Mouse (Mus musculus) CD4-positive, CD25-positive, alpha-beta regulatory T cell, adult 4 months (primary cell): ENCODE measurements around the gene Cep57l1. TPM values are rescaled to one million over a fixed set of nuclear protein-coding genes. Genes with fewer than 3 reads are reported as not detected.
"Not testable (repeated sequence)": the region's sequence is repeated elsewhere in the genome, so short reads cannot be mapped to it uniquely, and the experiment has no call there.

Source experiments
- ATAC-seq: one replicate; pipeline ENCODE4 v1.8.0; 2017
- polyA plus RNA-seq, 2 experiments: library from polyadenylated mRNA; unstranded; fragments of 100-300 nt; shearing (Covaris generic); gene quantifications; one replicate each; pipeline ENCODE4 v1.2.1; 2017

The Cep57l1 gene
- 10 to 100 TPM; 22.2 to 27.1 TPM for polyA plus RNA-seq

DNA sequence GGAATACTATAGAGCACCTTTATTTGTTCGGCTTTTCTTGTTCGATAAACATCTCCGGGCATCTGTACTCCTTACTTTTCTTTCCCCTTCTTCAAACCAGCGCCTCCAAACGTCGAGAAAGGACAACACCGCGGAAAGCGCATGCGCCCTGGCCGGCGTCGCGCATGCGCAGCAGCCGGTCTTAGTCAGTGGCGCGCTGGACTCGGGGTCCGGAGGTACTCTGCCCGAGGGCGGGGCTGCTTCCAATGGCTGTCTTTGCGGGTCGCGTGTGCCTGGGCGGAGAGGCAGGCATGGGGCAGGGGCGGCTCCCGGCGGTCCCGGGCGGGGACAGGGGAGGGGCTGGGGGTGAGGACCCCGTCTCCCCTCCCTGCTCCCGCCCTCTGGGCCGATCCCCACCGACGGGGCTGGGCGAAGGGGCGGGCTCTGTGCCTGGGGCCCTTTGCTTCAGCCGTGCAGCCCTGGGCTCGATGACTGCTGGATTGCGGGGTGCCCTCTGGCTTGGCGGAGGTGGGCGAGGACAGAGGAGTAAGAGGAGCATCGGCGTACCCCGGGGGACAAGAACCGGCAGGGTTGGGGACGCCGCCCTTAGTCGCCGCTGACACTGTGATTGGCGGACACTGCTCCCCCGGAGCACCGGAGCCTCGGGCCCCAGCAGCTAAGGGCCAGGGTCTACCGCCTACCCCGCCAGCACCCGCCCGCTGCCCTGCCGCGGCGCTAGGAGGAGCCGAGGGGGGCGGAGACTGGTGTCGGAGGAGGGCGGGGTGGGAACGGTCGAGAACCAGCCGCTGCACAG, at the start of gene Cep57l1, which contains the start of gene Sesn1:
Gene Cep57l1, minus strand, starts transcription at position 101 of the 793 bp plus-strand sequence.
Gene Sesn1, plus strand, starts transcription at position 165 of the 793 bp plus-strand sequence.
- peak; percentile 71 for ATAC-seq

DNA sequence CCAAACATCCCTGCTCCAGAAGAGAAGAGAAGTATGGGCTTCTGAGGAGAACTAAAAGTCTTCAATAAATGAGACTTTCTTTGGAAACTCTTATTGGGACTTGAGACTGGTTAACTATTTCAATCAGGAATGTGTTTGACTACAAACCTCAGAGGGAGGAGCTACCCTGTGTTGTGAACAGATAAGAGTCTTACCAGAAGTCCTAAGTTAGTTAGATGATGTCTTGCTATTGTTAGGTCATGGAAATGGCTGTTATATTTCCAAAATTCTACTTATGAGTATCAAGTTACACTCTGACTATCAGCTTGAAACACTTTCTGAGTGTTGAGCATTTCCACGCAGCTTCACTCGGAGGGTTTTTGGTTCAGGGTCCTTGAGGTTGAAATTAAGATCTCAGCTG, 39.0 kb upstream of the Cep57l1 start:
- ATAC-seq, result no peak

DNA sequence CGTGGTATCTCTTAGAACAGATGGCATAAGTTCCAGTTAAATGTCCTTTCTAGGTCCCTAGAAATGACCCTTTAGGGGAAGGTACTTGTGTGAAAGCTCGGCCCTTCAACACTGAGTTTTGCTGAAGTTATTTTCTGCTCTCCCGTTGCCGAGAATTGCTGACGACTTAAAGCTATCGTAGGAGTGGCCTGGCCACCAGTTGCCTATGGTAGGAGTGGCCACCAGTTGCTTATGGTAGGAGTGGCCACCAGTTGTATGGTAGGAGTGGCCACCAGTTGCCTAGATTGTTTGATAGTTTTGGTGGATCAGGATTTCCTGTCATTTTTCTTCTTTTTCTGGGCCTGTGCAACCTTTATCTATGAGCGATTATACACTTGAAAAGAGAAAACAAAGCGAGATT, 38.1 kb upstream of the Cep57l1 start:
- ATAC-seq, result no peak

DNA sequence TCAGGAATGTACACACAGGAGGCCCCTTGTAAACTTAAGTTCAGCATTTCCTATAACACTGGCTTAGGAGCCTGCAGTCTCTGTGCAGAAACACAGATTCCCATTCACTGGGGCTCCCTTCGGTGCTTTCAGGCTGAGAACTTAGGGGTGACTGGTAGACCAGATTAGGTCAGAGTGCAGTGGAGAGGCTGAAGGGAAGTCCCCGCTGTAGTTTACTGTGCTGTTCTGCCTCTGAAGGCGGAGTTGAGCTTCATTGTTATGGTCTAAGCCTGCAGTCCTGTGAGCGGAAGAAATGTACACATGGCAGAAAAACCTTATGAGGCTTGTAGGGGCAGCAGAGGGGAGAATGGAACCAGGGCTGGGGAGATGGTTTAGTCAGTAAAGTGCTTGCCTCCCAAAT, 29.2 kb upstream of the Cep57l1 start:
- peak; percentile 98 for ATAC-seq

DNA sequence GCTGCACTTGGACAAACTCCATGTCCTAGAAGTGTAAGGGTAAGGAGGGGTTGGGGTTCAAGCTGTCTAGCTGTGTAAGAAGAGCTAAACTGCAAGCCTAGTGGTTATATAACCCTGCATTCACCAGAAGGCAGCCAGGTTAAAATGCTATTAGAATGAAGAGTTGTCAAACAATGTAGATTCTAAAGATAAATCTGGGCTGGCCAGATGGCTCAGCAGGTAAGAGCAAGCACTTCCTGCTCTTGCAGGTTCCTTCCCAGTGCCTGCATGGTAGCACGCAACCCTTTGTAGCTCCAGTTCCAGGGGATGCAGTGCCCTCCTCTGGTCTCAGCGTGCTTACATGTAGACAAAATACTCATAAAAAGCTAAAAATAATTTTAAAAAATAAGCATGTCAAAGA, 24.5 kb upstream of the Cep57l1 start:
- peak; percentile 8 for ATAC-seq

DNA sequence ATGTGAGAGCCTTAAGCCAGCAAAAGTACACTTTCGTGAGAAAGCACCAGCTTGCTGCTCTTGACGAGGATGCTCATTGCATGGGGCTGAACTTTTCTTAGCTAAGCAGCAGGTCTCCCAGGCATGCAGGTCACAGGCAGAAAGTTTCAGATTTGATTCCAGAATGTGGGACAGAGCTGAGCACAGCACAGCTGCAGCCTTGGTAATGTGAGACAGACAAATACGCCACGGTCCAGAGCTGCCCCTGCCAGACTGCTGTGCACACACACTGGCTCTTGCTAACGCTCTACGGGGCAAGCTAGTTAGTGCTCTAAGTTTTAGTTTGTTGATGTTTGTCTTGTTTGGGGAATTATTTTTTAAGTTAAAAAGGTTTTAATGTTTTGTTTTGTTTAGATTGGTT, 22.5 kb upstream of the Cep57l1 start:
- ATAC-seq, result no peak

DNA sequence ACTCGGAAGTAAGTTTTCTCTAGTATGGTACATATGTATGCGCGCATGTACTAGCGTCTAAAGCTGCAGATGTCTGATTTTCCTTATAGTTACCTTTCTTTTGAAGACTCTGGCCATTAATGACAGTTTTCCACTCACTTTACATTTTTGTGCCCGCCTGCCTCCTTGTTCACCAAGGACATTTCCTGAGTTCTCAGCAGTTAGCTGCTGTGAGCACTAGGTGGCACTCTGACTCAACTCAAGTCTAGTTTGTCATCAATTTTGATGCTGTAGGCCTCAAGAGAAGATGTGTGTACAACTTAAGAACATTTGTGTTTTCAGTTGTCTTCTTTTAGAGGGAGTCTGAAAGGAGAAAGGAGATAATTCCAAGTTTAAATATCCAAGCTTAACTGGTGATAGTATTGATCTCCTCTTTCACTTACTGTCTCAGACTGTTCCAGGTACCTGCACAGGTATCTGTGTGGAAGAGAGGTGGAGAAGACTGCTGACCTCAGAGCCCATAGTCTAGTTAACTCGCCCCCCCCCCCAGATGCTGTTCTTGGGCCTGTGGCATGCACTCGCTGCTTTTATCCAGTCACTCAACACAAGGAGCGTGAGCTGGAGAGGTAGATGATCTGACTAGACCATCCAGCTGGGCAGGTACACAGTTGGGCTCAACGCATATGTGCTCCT, 21.3 kb upstream of the Cep57l1 start:
- peak; percentile 92 for ATAC-seq

DNA sequence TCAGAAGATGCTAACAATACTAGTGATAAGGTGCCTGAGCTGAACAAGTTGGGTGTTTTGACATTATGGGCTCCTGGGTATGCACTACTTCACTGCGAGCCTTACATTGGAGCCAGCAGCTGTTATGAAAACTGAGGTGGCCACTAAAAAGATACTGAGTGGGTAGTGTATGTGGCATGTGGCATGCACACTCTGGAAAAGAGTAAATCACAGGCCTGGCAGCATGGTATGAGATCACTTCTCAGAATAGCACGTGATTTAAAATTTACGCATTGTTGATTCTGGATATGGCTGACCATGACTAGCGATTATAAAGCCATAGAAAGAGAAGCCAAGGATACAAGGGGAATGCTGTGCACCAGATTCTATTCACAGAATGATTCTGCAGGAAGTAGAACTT, 20.8 kb upstream of the Cep57l1 start:
- ATAC-seq, result no peak

DNA sequence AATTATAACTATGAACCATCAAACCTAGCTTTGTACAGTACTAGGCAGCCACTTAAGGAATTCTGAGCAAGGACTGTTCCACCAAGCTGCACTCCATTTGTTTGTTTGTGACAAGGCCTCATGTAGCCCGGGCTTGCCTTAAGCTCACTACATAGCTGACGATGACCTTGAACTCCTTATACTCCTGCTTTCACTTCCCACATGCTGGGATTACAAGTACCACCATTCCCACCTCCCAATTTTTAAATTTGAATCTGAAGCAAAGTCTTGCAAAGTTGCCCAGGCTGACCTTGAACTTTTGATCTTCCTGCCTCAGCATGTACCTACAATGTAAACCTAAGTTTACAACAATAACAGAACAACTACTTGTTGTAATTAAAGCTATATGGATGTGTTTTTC, 20.3 kb upstream of the Cep57l1 start:
- ATAC-seq, result no peak

DNA sequence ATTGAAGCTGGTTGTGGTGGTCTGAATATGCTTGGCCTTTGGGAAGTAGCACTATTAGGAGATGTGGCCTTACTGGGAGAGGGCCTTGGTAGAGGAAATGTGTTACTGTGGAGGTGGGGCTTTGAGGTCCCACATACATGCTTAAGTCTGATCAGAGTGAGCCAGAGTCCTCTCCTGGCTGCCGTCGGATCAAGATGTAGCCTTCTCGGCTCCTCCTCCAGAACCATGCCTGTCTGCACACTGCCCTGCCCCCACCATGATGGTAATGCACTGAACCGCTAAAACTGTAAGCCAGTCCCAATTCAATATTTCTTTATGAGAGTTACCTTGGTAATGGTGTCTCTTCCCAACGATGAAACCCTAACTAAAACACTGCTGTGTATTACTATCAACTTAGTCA, 19.5 kb upstream of the Cep57l1 start:
- no peak for ATAC-seq

DNA sequence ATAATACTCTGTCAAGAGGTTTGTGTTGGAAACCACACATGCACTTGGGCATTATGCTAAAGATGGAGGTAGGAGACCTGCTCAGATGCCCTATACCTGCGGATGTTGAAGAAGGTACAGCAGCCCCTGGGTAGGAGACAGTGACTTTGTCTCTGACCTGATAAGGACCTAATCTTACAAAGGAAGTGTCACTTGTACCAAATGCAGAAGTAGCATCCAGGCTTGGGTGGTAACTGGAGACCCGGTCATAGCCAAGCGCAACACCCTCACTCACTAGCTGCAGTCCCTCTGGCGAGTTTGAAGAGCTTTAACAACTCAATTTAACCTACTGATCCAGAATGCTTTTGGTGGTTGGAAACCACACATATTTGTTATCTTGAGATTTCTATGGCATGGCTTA, 18.1 kb upstream of the Cep57l1 start:
- ATAC-seq, result no peak

DNA sequence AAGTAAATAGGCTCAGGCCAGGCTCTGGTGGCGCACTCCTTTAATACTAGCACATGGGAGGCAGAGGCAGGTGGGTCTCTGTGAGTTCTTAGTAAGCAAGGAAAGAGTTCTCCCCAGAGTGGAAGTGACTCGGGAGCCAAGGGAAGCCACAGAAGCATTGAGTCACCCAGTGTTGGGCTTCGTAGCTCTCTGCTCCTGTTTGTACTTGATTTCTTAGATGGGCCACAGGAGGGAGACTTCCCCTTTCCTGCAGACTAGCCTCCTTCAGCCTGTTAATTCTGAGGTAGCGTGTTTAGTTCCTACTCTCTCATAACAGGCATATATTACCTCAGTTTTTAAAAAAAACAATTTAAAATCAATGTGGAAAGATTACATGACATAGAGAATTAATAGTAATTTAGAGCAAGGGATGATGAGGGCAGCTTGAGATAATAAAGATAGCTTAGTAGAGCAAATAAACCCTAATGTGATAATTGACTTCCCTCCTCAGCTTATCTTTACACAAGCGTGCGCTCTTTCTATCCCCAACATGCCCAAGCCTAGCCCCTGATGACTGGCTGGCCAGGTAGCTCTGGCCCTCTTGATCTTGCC, 16.9 kb upstream of the Cep57l1 start:
- no peak for ATAC-seq

DNA sequence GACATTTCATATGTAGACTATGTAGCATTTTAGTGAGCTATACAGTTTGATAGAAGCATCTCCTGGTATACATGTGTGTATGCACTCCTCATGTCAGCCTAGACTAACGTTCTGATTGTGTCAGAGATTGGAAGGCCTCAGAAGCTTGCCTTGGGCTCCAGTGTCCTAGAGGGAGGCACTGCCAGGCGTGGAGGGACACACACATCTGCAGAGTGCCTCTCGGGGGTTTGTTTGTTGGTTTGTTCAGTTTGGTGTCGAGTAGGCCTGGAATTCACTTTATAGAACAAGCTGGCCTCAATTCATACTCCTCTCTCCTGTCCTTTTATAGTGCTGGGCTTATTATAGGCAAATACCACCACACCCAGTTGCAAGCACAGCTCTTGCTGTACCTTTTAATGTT, 16.3 kb upstream of the Cep57l1 start:
- no peak for ATAC-seq

DNA sequence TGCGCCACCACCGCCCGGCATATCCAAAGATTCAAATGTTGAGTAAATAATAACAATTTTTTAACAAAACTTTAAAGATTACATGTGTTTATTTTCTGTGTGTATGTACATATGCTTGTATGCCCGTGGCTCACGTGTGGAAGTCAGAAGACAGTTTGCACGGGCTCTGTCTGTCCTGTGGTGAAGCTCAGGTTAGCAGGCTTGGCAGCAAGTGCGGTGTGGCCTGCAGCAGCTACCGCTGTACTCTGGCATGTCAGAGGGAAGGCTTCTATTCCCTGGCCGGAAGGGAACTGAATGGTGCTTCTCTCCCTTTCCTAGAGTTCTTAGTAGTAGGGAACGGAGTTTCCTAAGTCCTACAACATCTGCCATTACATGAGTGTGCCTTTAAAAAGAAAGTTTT, 15.4 kb upstream of the Cep57l1 start:
- ATAC-seq, result no peak

DNA sequence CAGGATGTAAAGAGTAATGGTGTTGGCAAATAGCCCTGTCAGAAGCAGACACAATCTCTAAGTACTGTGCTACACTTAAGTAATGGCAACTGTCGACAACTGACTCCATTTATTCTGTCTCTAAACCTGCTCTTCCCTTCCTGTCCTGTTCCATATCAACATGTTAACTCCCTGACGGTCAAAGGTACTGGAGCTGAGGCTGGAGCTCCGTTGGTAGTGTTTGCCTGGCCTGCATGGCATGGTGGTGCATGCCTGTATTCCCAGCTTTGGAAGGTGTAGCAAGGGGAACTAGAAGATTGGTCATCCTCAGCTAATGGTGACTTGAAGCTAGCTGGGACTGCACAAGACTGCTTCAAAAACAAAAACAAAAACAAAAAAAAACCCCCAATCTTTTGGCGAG, 14.2 kb upstream of the Cep57l1 start:
- no peak for ATAC-seq

DNA sequence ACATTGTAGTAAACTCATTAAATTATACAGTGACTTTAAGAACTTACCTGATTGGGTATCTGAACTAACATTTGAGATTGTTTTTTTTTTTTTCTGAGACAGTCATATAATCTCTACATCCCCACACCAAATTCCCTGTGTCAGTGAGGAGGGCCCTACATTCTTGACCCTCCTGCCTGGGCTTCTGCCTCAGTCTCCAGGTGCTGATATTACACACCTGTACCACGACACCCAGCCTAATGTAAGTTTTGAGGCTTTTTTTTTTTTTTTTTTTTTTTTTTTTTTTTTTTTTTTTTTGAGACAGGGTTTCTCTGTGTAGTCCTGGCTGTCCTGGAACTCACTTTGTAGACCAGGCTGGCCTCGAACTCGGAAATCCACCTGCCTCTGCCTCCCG, 13.6 kb upstream of the Cep57l1 start:
- ATAC-seq, result not testable (repeated sequence)

DNA sequence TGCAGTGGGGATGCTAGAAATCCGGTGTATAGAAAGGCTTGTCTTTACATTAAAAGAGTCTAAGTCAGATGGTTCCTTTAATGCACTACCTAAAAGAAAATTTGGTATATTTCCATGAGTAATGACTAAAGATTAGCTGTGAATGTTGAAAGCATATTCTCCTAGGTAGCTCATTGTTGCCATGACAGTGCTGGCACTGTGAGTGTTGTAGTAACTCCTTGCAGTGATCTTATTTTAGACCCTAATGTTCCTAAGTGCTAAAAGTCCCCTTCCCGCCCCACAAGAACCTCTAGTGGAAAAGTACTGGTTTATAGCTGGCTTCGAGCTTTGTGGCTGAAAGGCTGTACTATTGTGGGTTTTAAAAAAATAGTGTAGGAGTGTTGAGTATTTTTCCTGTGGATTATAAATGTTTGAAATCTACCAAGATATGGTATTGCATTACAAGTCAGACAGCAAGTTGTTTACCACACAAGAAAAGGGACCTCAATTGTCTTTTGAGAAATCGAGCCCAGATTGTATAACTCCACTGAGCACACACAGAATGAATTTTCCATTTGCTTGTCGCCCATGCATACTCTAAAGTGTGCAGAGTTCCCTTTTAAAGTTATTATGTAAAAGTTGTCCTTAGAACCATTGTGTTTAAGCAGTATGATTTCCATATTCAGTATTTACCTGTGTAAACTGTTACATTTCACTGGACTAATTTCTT, 13.1 kb upstream of the Cep57l1 start:
- ATAC-seq, result peak; percentile 37

DNA sequence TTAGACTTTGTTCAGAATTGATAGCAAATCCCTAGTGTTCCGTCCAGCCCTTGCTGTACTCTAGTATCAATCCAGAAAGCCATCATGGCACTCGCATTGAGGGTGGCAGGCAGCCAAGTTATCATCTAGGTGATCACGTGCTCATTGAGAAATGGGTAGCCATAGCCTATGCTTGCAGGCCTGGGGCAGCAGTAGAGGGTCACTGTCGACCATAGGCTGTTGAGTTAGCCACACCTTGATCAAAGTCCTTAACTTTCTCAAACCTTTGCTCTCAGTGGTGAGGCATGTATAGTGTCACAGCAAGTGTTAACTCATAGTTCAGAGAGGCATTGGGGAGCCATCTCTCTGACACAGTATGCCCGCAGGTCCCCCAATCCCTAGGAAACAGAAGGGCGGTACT, 11.5 kb upstream of the Cep57l1 start:
- no peak for ATAC-seq

DNA sequence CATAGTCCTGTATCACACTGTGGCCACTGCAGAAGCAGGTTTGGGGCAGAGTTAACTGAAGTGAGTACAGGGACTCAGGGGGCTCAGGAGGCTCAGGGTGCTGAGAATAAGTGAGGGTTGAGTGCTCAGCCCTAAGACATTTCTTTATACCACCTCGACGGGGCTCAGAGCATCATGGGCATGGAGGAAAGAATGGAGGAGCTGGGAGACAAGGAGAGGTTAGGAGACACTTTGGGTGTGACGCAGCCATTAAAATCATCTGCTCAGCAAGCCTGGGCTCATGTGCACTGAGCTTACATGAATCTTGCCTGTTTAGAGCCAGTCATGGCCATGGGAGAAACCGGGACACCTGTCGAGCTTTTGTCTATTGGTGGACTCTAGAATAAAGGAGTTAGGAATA, 10.7 kb upstream of the Cep57l1 start:
- no peak for ATAC-seq

DNA sequence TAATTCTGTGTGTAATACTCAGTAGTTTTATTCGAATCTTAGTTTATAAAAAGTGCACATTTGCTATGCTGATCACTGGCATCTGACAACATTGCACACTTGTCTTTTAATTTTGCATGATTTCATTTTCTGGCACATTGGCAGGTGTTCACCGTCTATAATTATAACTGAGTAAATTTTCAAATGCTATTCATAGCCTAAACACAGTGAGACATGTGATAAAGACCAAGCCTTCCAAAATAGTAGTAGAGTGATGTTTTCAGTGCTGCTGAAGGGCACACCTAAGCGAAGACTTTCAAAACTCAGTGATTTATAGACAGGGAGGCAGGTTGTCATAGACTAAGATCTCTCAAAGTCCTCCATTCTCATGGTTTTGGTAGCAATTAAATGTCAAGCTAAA, 9.6 kb upstream of the Cep57l1 start:
- no peak for ATAC-seq

DNA sequence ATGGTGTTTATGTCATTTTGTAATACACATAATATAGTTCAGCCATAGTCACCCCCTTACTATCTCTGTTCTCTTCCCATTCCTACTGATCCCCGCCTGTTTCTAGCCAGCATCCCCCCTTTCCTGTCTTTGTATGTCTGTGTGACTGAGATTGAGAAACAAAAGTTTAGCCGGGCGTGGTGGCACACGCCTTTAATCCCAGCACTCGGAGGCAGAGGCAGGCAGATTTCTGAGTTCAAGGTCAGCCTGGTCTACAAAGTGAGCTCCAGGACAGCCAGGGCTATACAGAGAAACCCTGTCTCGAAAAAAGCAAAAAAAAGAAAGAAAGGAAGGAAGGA, 9.0 kb upstream of the Cep57l1 start:
- ATAC-seq, result not testable (repeated sequence)

DNA sequence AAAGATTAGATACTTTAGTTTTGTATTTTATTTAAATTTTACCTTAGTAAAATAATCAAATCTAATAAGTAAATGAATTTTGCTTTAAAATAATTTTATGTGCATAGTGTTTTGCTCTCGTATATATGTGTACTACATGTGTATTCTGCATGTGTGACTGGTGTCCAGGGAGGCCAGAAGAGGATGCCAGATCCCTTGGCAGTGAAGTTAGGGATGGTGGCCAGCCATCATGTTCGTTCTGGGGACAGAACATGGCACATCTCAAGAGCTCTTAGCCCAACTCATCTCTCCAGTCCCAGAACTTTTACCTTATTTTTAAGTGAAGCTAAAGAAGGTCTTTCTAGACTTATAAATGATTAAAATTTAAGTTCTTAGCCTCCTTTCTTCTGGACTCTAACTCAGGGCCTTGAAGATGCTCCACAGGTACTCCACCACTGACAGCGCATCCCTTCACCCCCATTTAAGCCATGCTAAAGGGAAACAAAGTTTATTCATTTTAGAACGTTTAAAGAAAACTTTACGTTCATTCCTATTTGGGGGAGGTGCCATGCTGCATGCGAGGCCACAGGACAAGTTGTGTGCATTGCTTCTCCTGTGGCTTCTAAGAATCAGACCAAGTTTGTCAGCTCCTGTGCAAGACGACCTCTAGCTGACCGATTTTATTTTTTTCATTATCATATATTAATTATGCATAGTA, 8.5 kb upstream of the Cep57l1 start:
- no peak for ATAC-seq

DNA sequence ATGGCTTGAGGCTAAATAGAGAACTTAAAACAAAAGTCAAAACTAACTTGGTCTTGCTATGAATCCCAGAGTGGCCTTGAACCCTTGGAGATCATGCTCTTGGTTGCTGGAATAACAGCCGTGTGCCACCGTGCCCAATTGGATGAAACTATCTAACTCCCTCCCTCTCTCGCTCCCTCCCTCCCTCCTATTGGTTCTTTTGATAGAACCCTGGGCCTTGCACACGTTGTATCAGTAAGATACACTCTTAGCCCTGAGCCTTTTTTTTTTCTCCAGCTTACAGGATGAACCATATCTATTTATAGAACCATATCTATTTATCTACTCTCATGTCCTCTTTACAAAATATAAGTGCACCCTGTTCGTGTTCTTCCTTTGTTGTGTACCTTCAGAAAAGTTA, 6.8 kb upstream of the Cep57l1 start:
- peak; percentile 78 for ATAC-seq
